Mouse (Mus musculus): ENCODE data around the gene Cmtm5. TPM values are rescaled to one million over a fixed set of nuclear protein-coding genes. Genes with fewer than 3 reads are reported as not detected.
"Not testable (repeated sequence)": the region's sequence is repeated elsewhere in the genome, so short reads cannot be mapped to it uniquely, and the experiment has no call there.

Cmtm5 gene
- polyA plus RNA-seq, 1 experiment = not detected

DNA sequence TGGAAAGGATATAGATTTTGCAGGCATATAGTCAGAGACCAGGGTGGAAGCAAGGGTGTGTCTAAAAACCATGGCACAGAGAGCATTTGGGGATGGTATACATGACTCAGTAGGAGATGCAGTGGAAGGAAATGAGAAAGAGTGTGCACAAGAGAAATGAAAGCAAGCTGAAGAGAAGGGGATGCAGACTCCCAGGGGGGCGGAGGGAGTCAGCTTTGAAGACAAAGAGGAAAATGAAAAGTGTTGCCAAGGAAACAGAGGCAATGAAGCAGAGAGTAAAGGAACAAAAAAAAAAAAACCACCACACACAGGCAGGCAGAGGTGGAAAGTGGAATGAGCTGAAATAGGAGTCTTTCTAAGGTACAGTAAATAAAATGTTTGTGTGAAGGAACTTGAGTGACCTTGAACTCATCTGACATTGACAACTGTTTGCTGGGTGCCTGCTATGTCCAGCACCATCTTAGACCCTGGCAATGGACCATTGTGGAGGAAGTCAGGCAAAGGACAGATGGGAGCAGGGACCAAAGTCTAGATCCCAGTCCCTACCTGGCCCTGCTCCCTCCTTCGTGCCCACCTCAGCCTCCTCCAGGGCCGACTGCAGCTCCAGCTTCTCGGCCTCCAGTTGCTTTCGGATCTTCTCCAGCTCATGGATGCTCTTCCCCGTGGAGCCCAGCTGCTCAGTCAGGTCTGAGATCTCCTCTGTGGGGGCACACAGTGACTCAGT lies 38.2 kb downstream of the Cmtm5 start:
- TF ChIP-seq EP300 (IDR thresholded peaks at IDR 0.05; ENCODE audit: insufficient read depth, low read depth, low read length) (no peak), POLR2A (IDR thresholded peaks at IDR 0.05; ENCODE audit: insufficient read depth, low read length) (no peak), CTCF (IDR thresholded peaks at IDR 0.05; ENCODE audit: low read depth, low read length) (no peak)
- Histone ChIP-seq H3K9me3 (replicated peaks; ENCODE audit: control insufficient read depth, insufficient read depth, low read length, poor library complexity, severe bottlenecking) (no peaks in the 10 kb centered on the region), H3K4me1 (ENCODE audit: control insufficient read depth, insufficient read depth, low read length) (no peaks in the 10 kb centered on the region), H3K27me3 (ENCODE audit: control insufficient read depth, insufficient read depth, low read length, poor library complexity, severe bottlenecking) (no peaks in the 10 kb centered on the region), H3K4me3 (ENCODE audit: low read depth, low read length) (no peak overlapping the region), H3K9ac (ENCODE audit: low read depth, poor library complexity, severe bottlenecking) (no peak overlapping the region), H3K36me3 (ENCODE audit: control insufficient read depth, insufficient read depth, low read length, poor library complexity, severe bottlenecking) (no peaks in the 10 kb centered on the region), H3K27ac (ENCODE audit: insufficient read depth, low read length) (no peak overlapping the region)

DNA sequence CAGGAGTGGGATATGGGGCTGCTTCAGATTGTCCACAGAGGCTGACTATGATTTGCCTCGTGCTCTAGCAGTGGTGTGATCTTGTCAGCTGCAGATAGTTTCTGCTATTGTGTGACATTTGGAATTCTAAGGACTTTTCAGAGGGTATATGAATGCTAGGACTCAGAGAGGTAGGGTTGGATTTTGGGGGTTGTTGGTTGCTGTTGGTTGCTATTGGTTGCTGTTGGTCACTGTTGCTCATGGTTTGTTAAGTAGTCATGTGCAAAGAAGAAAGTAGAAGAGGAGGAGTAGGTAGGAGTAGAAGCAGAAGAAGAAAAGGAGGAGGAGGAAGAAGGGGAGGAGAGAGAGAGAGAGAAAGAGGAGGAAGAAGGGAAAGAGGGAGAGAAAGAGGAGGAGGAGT lies 40.6 kb downstream of the Cmtm5 start, which contains the start of gene Gm17428:
Gene Gm17428 (plus strand): TSS at position 301 of the 400 bp plus-strand sequence.
- Histone ChIP-seq H3K36me3 (ENCODE audit: control insufficient read depth, insufficient read depth, low read length, poor library complexity, severe bottlenecking) (no peaks in the 10 kb centered on the region), H3K9me3 (replicated peaks; ENCODE audit: control insufficient read depth, insufficient read depth, low read length, poor library complexity, severe bottlenecking) (no peaks in the 10 kb centered on the region), H3K27ac (ENCODE audit: insufficient read depth, low read length) (no peak within 1 kb of the TSS), H3K4me1 (ENCODE audit: control insufficient read depth, insufficient read depth, low read length) (no peaks in the 10 kb centered on the region), H3K9ac (ENCODE audit: low read depth, poor library complexity, severe bottlenecking) (no peak within 1 kb of the TSS), H3K27me3 (ENCODE audit: control insufficient read depth, insufficient read depth, low read length, poor library complexity, severe bottlenecking) (no peaks in the 10 kb centered on the region), H3K4me3 (ENCODE audit: low read depth, low read length) (no peak within 1 kb of the TSS)
- TF ChIP-seq CTCF (IDR thresholded peaks at IDR 0.05; ENCODE audit: low read depth, low read length) (no peak), EP300 (IDR thresholded peaks at IDR 0.05; ENCODE audit: insufficient read depth, low read depth, low read length) (no peak), POLR2A (IDR thresholded peaks at IDR 0.05; ENCODE audit: insufficient read depth, low read length) (no peak)

DNA sequence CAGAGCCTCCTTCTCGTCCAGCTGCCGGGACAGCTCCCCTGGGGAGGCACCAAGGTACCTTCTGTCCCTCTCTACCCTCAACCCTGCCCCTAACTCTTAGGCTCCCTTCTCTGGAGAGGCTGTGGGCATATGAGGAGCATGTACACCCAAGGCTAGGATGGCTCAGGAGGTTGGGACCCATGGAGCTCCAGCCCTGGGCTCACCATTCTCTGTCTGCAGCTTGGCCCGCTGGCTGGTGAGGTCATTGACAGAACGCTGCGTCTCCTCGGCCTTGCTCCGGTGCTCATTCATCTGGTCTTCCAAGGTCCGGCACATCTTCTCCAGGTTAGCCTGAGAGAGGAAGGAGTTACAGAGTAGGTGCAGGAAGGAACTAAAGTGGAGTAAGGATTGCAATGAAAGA lies 42.6 kb downstream of the Cmtm5 start:
- Histone ChIP-seq H3K4me1 (ENCODE audit: control insufficient read depth, insufficient read depth, low read length) (no peaks in the 10 kb centered on the region), H3K27me3 (ENCODE audit: control insufficient read depth, insufficient read depth, low read length, poor library complexity, severe bottlenecking) (no peaks in the 10 kb centered on the region), H3K27ac (ENCODE audit: insufficient read depth, low read length) (no peak overlapping the region), H3K9me3 (replicated peaks; ENCODE audit: control insufficient read depth, insufficient read depth, low read length, poor library complexity, severe bottlenecking) (no peaks in the 10 kb centered on the region), H3K36me3 (ENCODE audit: control insufficient read depth, insufficient read depth, low read length, poor library complexity, severe bottlenecking) (no peaks in the 10 kb centered on the region), H3K4me3 (ENCODE audit: low read depth, low read length) (no peak overlapping the region), H3K9ac (ENCODE audit: low read depth, poor library complexity, severe bottlenecking) (no peak overlapping the region)
- TF ChIP-seq EP300 (IDR thresholded peaks at IDR 0.05; ENCODE audit: insufficient read depth, low read depth, low read length) = no peak
- TF ChIP-seq CTCF (IDR thresholded peaks at IDR 0.05; ENCODE audit: low read depth, low read length) = no peak
- no peak for TF ChIP-seq POLR2A (IDR thresholded peaks at IDR 0.05; ENCODE audit: insufficient read depth, low read length)

DNA sequence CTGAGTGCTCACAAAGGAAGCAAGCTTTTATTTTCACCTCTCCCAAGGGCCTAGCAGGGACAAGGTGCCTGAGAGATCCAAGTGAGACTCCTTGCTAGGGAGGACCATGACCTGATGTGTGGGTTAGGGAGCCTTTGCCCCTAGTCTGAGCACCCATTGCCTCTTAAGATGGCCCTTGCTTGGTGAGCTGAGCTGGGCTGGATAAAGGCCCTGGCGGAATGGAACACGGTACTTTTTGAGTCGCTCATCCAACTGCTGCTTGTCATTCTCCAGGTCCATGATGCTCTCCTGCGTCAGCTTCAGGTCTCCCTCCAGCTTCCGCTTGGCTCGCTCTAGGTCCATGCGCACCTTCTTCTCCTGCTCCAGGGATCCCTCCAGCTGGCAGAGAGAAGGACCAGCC lies 45.9 kb downstream of the Cmtm5 start:
- no peak overlapping the region for H3K27ac ChIP-seq (ENCODE audit: insufficient read depth, low read length)
- no peak overlapping the region for H3K4me3 ChIP-seq (ENCODE audit: low read depth, low read length)
- no peak overlapping the region for H3K9ac ChIP-seq (ENCODE audit: low read depth, poor library complexity, severe bottlenecking)
- H3K36me3 ChIP-seq (ENCODE audit: control insufficient read depth, insufficient read depth, low read length, poor library complexity, severe bottlenecking) = no peaks in the 10 kb centered on the region
- no peaks in the 10 kb centered on the region for H3K9me3 ChIP-seq (replicated peaks; ENCODE audit: control insufficient read depth, insufficient read depth, low read length, poor library complexity, severe bottlenecking)
- H3K27me3 ChIP-seq (ENCODE audit: control insufficient read depth, insufficient read depth, low read length, poor library complexity, severe bottlenecking) = no peaks in the 10 kb centered on the region
- H3K4me1 ChIP-seq (ENCODE audit: control insufficient read depth, insufficient read depth, low read length) = no peaks in the 10 kb centered on the region
- TF ChIP-seq POLR2A (IDR thresholded peaks at IDR 0.05; ENCODE audit: insufficient read depth, low read length) = no peak
- no peak for TF ChIP-seq EP300 (IDR thresholded peaks at IDR 0.05; ENCODE audit: insufficient read depth, low read depth, low read length)
- no peak for TF ChIP-seq CTCF (IDR thresholded peaks at IDR 0.05; ENCODE audit: low read depth, low read length)

DNA sequence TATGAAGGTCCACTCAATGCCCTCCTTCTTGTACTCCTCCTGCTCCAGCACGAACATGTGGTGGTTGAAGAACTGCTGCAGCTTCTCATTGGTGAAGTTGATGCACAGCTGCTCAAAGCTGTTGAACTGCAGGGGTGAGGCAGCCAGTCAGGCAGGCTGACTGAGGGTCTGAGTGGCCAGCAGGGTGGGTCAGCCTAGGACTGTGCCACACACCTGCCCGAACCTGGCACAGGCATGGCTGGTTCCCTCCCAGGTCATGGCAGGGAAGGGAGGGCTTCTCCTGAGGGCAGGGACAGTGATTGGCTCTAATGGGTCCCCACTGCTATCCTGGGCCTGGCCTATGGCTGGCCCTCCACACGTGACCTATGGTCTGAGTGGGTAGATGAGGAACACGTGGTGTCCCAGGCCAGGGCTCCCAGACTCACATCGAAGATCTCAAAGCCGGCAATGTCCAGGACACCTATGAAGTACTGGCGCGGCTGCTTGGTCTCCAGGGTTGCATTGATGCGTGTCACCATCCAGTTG lies 52.4 kb downstream of the Cmtm5 start:
- H3K4me1 ChIP-seq (ENCODE audit: control insufficient read depth, insufficient read depth, low read length); H3K9me3 ChIP-seq (replicated peaks; ENCODE audit: control insufficient read depth, insufficient read depth, low read length, poor library complexity, severe bottlenecking); H3K27me3 ChIP-seq (ENCODE audit: control insufficient read depth, insufficient read depth, low read length, poor library complexity, severe bottlenecking); H3K9ac ChIP-seq (ENCODE audit: low read depth, poor library complexity, severe bottlenecking); H3K4me3 ChIP-seq (ENCODE audit: low read depth, low read length); H3K36me3 ChIP-seq (ENCODE audit: control insufficient read depth, insufficient read depth, low read length, poor library complexity, severe bottlenecking); H3K27ac ChIP-seq (ENCODE audit: insufficient read depth, low read length): not testable (repeated sequence)

Other genes with a start within 250 kb of the Cmtm5 start
- 299 and 323 TPM in 2 replicates for gene Acin1, start 249.3 kb upstream of the Cmtm5 start, polyA plus RNA-seq (2011; ENCODE audit: insufficient read depth, insufficient read length, low read depth, missing spikeins)
- gene Gm29776, start 237.4 kb upstream of the Cmtm5 start, polyA plus RNA-seq (2011; ENCODE audit: insufficient read depth, insufficient read length, low read depth, missing spikeins) = 0.42 TPM in 1 of 2 replicates, not detected in the other
- gene Cebpe, start 224.1 kb upstream of the Cmtm5 start, polyA plus RNA-seq (2011; ENCODE audit: insufficient read depth, insufficient read length, low read depth, missing spikeins) = not detected in 2 replicates
- 2.0 and 2.3 TPM in 2 replicates for gene Slc7a8, start 154.3 kb upstream of the Cmtm5 start, polyA plus RNA-seq (2011; ENCODE audit: insufficient read depth, insufficient read length, low read depth, missing spikeins)
- 0.66 and 1.5 TPM in 2 replicates for gene Rnf212b, start 122.1 kb upstream of the Cmtm5 start, polyA plus RNA-seq (2011; ENCODE audit: insufficient read depth, insufficient read length, low read depth, missing spikeins)
- gene Homez, start 65.3 kb upstream of the Cmtm5 start, polyA plus RNA-seq (2011; ENCODE audit: insufficient read depth, insufficient read length, low read depth, missing spikeins) = 12.1 and 16.8 TPM in 2 replicates
- gene Ppp1r3e, start 58.7 kb upstream of the Cmtm5 start, polyA plus RNA-seq (2011; ENCODE audit: insufficient read depth, insufficient read length, low read depth, missing spikeins) = 4.2 and 6.3 TPM in 2 replicates
- 25.0 and 26.8 TPM in 2 replicates for gene Bcl2l2, start 52.9 kb upstream of the Cmtm5 start, polyA plus RNA-seq (2011; ENCODE audit: insufficient read depth, insufficient read length, low read depth, missing spikeins)
- not detected in 2 replicates for gene Gm20521, start 52.8 kb upstream of the Cmtm5 start, polyA plus RNA-seq (2011; ENCODE audit: insufficient read depth, insufficient read length, low read depth, missing spikeins)
- gene Pabpn1, start 43.8 kb upstream of the Cmtm5 start, polyA plus RNA-seq (2011; ENCODE audit: insufficient read depth, insufficient read length, low read depth, missing spikeins) = 317 and 318 TPM in 2 replicates
- gene Slc22a17, start 23.1 kb upstream of the Cmtm5 start, polyA plus RNA-seq (2011; ENCODE audit: insufficient read depth, insufficient read length, low read depth, missing spikeins) = 25.9 and 29.0 TPM in 2 replicates
- gene Efs, start 10.1 kb upstream of the Cmtm5 start, polyA plus RNA-seq (2011; ENCODE audit: insufficient read depth, insufficient read length, low read depth, missing spikeins) = 48.3 and 55.8 TPM in 2 replicates
- 1.5 TPM in 1 of 2 replicates, not detected in the other for gene Il25, start 3.6 kb upstream of the Cmtm5 start, polyA plus RNA-seq (2011; ENCODE audit: insufficient read depth, insufficient read length, low read depth, missing spikeins)
- gene Myh6, start 30.7 kb downstream of the Cmtm5 start, polyA plus RNA-seq (2011; ENCODE audit: insufficient read depth, insufficient read length, low read depth, missing spikeins) = 1.2 TPM in 1 of 2 replicates, not detected in the other
- not detected in 2 replicates for gene Gm17428, start 40.7 kb downstream of the Cmtm5 start, polyA plus RNA-seq (2011; ENCODE audit: insufficient read depth, insufficient read length, low read depth, missing spikeins)
- 3.1 TPM in 2 replicates for gene Myh7, start 58.4 kb downstream of the Cmtm5 start, polyA plus RNA-seq (2011; ENCODE audit: insufficient read depth, insufficient read length, low read depth, missing spikeins)
- gene Ngdn, start 79.2 kb downstream of the Cmtm5 start, polyA plus RNA-seq (2011; ENCODE audit: insufficient read depth, insufficient read length, low read depth, missing spikeins) = 52.7 and 55.2 TPM in 2 replicates
- gene Zfhx2, start 156.1 kb downstream of the Cmtm5 start, polyA plus RNA-seq (2011; ENCODE audit: insufficient read depth, insufficient read length, low read depth, missing spikeins) = 18.1 and 24.6 TPM in 2 replicates
- 6.9 and 8.6 TPM in 2 replicates for gene Thtpa, start 158.5 kb downstream of the Cmtm5 start, polyA plus RNA-seq (2011; ENCODE audit: insufficient read depth, insufficient read length, low read depth, missing spikeins)
- 20.6 and 23.9 TPM in 2 replicates for gene Ap1g2, start 170.3 kb downstream of the Cmtm5 start, polyA plus RNA-seq (2011; ENCODE audit: insufficient read depth, insufficient read length, low read depth, missing spikeins)
- 3.6 and 4.7 TPM in 2 replicates for gene Jph4, start 180.7 kb downstream of the Cmtm5 start, polyA plus RNA-seq (2011; ENCODE audit: insufficient read depth, insufficient read length, low read depth, missing spikeins)